In the genomic region with DNA sequence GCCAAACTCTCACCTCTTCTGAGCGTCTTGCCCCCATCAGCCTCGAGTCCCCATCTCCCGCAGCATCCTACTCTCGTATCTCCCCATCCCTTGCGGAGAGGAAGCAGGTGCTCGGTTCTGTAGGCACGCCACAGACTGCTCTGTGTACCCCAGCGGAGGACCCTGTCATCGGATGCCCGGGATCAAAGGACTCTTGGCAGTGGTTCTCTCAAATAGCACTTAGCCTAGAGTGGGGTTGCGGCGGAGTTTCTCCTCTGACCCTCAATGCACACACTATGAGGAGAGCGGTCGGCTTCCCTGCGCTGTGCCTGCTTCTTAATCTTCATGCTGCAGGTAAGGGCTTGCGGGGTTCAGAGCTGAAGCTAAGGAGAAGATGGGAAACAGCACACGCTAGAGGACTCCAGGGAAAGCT, we compare ENCODE assay signal across 8 mouse cellular contexts. TPM values are rescaled to one million over a fixed set of nuclear protein-coding genes. Genes with fewer than 3 reads are reported as not detected.
DNase-seq lines count a peak whose midpoint lies in the region; ATAC-seq and TF ChIP-seq lines count a peak whose summit lies in the region.

No protein-coding gene starts in this region.

- H3K79me2 ChIP-seq in myocyte (ENCODE audit: control insufficient read depth, insufficient read depth), result no peaks in the 10 kb centered on the region

- peaks cover 4% of the 10 kb centered on the region; the same call in 1 of the 2 replicates for H3K27me3 ChIP-seq in kidney, embryonic 16.5 days (ENCODE audit: insufficient read depth, low read length)
- H3K27me3 ChIP-seq in embryonic facial prominence, embryonic 14.5 days (replicated peaks; ENCODE audit: control insufficient read depth, insufficient read depth, low read length), result no peaks in the 10 kb centered on the region
- peaks cover 8% of the 10 kb centered on the region for H3K27me3 ChIP-seq in intestine, embryonic 14.5 days (replicated peaks; ENCODE audit: control insufficient read depth, insufficient read depth, low read length)
- no peaks in the 10 kb centered on the region for H3K27me3 ChIP-seq in myocyte (ENCODE audit: control insufficient read depth, insufficient read depth, insufficient read length)

- peak; percentile 47 for ATAC-seq in kidney, embryonic 16.5 days (ENCODE audit: low FRiP score, low TSS enrichment)
- peak; percentile 42 for ATAC-seq in embryonic facial prominence, embryonic 14.5 days (ENCODE audit: low read depth)
- no peak for ATAC-seq in intestine, embryonic 14.5 days (replicated peaks; ENCODE audit: low FRiP score, low TSS enrichment, low read depth)

- under 1% methylated on average over 17 of the region's 17 CpGs for WGBS in kidney, embryonic 16.5 days
- WGBS in embryonic facial prominence, embryonic 14.5 days, result under 1% methylated on average over 17 of the region's 17 CpGs
- WGBS in intestine, embryonic 14.5 days, result 2% methylated on average over 17 of the region's 17 CpGs

- no peaks in the 10 kb centered on the region for H3K36me3 ChIP-seq in kidney, embryonic 16.5 days (ENCODE audit: insufficient read depth, low read length)
- H3K36me3 ChIP-seq in embryonic facial prominence, embryonic 14.5 days (ENCODE audit: control insufficient read depth, insufficient read depth, low read length), result no peaks in the 10 kb centered on the region
- H3K36me3 ChIP-seq in intestine, embryonic 14.5 days (ENCODE audit: control insufficient read depth, insufficient read depth, low read length), result no peaks in the 10 kb centered on the region
- H3K36me3 ChIP-seq in myocyte (ENCODE audit: control insufficient read depth, insufficient read depth), result no peaks in the 10 kb centered on the region

- intact Hi-C loops in left cerebral cortex, postnatal 36 days (cut with DNase I), result loop anchor here (5.0 kb wide), 1 partner anchor 179 kb away; no protein-coding TSS in a partner anchor

- H3ac ChIP-seq in myocyte (ENCODE audit: control insufficient read depth, insufficient read length), result no peak overlapping the region

- TF ChIP-seq POLR2A in myocyte (IDR thresholded peaks at IDR 0.05; ENCODE audit: insufficient read length, low read depth), result no peak

- peak overlapping the region; percentile 42 for H3K4me3 ChIP-seq in kidney, embryonic 16.5 days (ENCODE audit: low read length)
- peak overlapping the region; percentile 33 for H3K4me3 ChIP-seq in embryonic facial prominence, embryonic 14.5 days (ENCODE audit: low read depth, low read length)
- H3K4me3 ChIP-seq in intestine, embryonic 14.5 days (ENCODE audit: low read depth, low read length), result peak overlapping the region; percentile 25
- no peak overlapping the region for H3K4me3 ChIP-seq in myocyte

- no peak for DNase-seq in kidney, postnatal 10 days
- DNase-seq in embryonic facial prominence, embryonic 14.5 days (ENCODE audit: low spot score), result peak; percentile 1
- DNase-seq in intestine, embryonic 14.5 days (ENCODE audit: low spot score), result peak; percentile 64
- DNase-seq in frontal cortex, postnatal 14 days (ENCODE audit: low spot score in 2 of 2), result no peak
- DNase-seq in urinary bladder, postnatal 36 days (ENCODE audit: low spot score in 2 of 2), result no peak
- DNase-seq in left cerebral cortex, postnatal 36 days (ENCODE audit: low spot score in 2 of 2), result no peak

- H3K9me3 ChIP-seq in kidney, embryonic 16.5 days (ENCODE audit: low read length), result no peaks in the 10 kb centered on the region
- no peaks in the 10 kb centered on the region for H3K9me3 ChIP-seq in embryonic facial prominence, embryonic 14.5 days (ENCODE audit: control insufficient read depth, low read length)
- H3K9me3 ChIP-seq in intestine, embryonic 14.5 days (ENCODE audit: control insufficient read depth, low read length), result no peaks in the 10 kb centered on the region

- H3K4me2 ChIP-seq in kidney, embryonic 16.5 days (replicated peaks; ENCODE audit: low read depth, low read length), result peak overlapping the region; percentile 72
- H3K4me2 ChIP-seq in embryonic facial prominence, embryonic 14.5 days (ENCODE audit: low read depth, low read length), result peak overlapping the region; percentile 49
- H3K4me2 ChIP-seq in intestine, embryonic 14.5 days (ENCODE audit: low read length), result peak overlapping the region; percentile 54
- peak overlapping the region; percentile 12 for H3K4me2 ChIP-seq in myocyte (ENCODE audit: low read depth)

- H3K27ac ChIP-seq in kidney, embryonic 16.5 days (ENCODE audit: low read length), result no peak overlapping the region
- H3K27ac ChIP-seq in embryonic facial prominence, embryonic 14.5 days (replicated peaks; ENCODE audit: low read depth, low read length), result no peak overlapping the region
- H3K27ac ChIP-seq in intestine, embryonic 14.5 days (ENCODE audit: low read depth), result no peak overlapping the region

- peaks cover 16% of the 10 kb centered on the region; the same call in 1 of the 2 replicates for H3K4me1 ChIP-seq in kidney, embryonic 16.5 days (ENCODE audit: insufficient read depth, low read length)
- no peaks in the 10 kb centered on the region for H3K4me1 ChIP-seq in embryonic facial prominence, embryonic 14.5 days (ENCODE audit: control insufficient read depth, insufficient read depth, low read length)
- no peaks in the 10 kb centered on the region for H3K4me1 ChIP-seq in intestine, embryonic 14.5 days (replicated peaks; ENCODE audit: control insufficient read depth, insufficient read depth, low read length)

- H3K9ac ChIP-seq in kidney, embryonic 16.5 days (replicated peaks; ENCODE audit: low read length), result no peak overlapping the region
- 0 out of 2 replicates have a peak overlapping the region, but pooled peaks have one; percentile 21 for H3K9ac ChIP-seq in embryonic facial prominence, embryonic 14.5 days (ENCODE audit: low read depth, low read length)
- no peak overlapping the region for H3K9ac ChIP-seq in intestine, embryonic 14.5 days (ENCODE audit: low read length)

TF ChIP-seq in myocyte, 11 proteins besides CTCF, POLR2A, EP300 and RAD21:
- TF ChIP-seq MYOD1 (IDR thresholded peaks at IDR 0.05; ENCODE audit: control insufficient read depth in 1 of 3, insufficient read length in 2 of 3, low read depth in 2 of 3) (no peak), E2F4 (IDR thresholded peaks at IDR 0.05; ENCODE audit: insufficient read depth) (no peak), USF1 (IDR thresholded peaks at IDR 0.05; ENCODE audit: low read depth) (no peak)

RNA-seq across cellular contexts. Expression of gene Ptprr, which starts 0.5 kb away (rescaled TPM):
- polyA plus RNA-seq in kidney, embryonic 16.5 days (2015; fragmentation: Nextera tagmentation; extraction: Ambion mirVana), result 0.52 and 0.99 TPM in 2 replicates
- polyA plus RNA-seq in embryonic facial prominence, embryonic 14.5 days (2014; fragmentation: Nextera tagmentation; extraction: Ambion mirVana), result 6.3 and 6.5 TPM in 2 replicates
- 4.7 and 5.1 TPM in 2 replicates for polyA plus RNA-seq in intestine, embryonic 14.5 days (2014; fragmentation: Nextera tagmentation; extraction: Ambion mirVana)
- 0.11 TPM for polyA plus RNA-seq in myocyte (2012; fragmentation: generic; extraction: Trizol)
- 10 to 100 TPM; 18.1 to 21.4 TPM for total RNA-seq in left cerebral cortex, postnatal 36 days (2021)

Comparison
In these comparisons a context has a peak if more than half of its experiments do, and no peak if none do; other contexts are left out.
1. H3K4me2 ChIP-seq: peak in every context shown above with its lines; median percentile 72 in kidney, embryonic 16.5 days; 54 in intestine, embryonic 14.5 days; 49 in embryonic facial prominence, embryonic 14.5 days; 12 in myocyte.
2. DNase-seq: peak in embryonic facial prominence, embryonic 14.5 days (single experiment) and intestine, embryonic 14.5 days (single experiment); none in kidney, postnatal 10 days (single experiment), frontal cortex, postnatal 14 days (0 of 2), urinary bladder, postnatal 36 days (0 of 2) and left cerebral cortex, postnatal 36 days (0 of 2).